Mouse (Mus musculus) G1E (cell line): ENCODE data around the gene Evc. TPM values are rescaled to one million over a fixed set of nuclear protein-coding genes. Genes with fewer than 3 reads are reported as not detected.

Experiments used
- ATAC-seq: 2 replicates; pipeline ENCODE4 v1.8.0; 2016; ENCODE audit warnings: mild to moderate bottlenecking; ENCODE audit not compliant: insufficient number of reproducible peaks, poor library complexity, low FRiP score, severe bottlenecking; ENCODE audit errors: extremely low read depth
- DNase-seq: peaks from one replicate; pipeline ENCODE4 v3.0.0; 2012; ENCODE audit warnings: low spot score
- H3K27me3 ChIP-seq: 2 replicates; pipeline ENCODE4 v1.6.1; 2012; ENCODE audit warnings: mild to moderate bottlenecking, low read length, inconsistent platforms; ENCODE audit not compliant: insufficient read depth
- H3K36me3 ChIP-seq: replicated peaks from 2 replicates; pipeline ENCODE3; 2012; ENCODE audit warnings: mild to moderate bottlenecking, inconsistent platforms
- H3K4me1 ChIP-seq: 2 replicates; pipeline ENCODE4 v1.6.1; 2012; ENCODE audit warnings: low read depth, low read length, inconsistent platforms, mixed read lengths; ENCODE audit not compliant: insufficient read depth
- H3K4me3 ChIP-seq: 2 replicates; pipeline ENCODE4 v1.5.1; 2012; ENCODE audit warnings: low read depth, mild to moderate bottlenecking, inconsistent platforms, low read length, moderate library complexity, mixed read lengths
- H3K9me3 ChIP-seq: replicated peaks from 2 replicates; pipeline ENCODE4 v1.6.1; 2012; ENCODE audit warnings: inconsistent platforms
- CTCF ChIP-seq: IDR thresholded peaks from 2 replicates; pipeline ENCODE4 v1.5.1; 2012; ENCODE audit warnings: low read depth, low read length, inconsistent platforms, mixed read lengths
- GATA1 ChIP-seq: IDR thresholded peaks from 2 replicates; pipeline ENCODE4 v1.6.1; 2012; ENCODE audit warnings: borderline replicate concordance, low read length, inconsistent platforms, mixed read lengths
- GATA2 ChIP-seq: IDR thresholded peaks from 2 replicates; pipeline ENCODE4 v1.6.1; 2012; ENCODE audit warnings: low read depth, low read length, inconsistent platforms, borderline replicate concordance
- POLR2AphosphoS5 ChIP-seq: IDR thresholded peaks from 2 replicates; pipeline ENCODE4 v1.6.1; 2012; ENCODE audit warnings: low read depth, low read length, inconsistent platforms; ENCODE audit not compliant: insufficient replicate concordance
- TAL1 ChIP-seq: conservative IDR thresholded peaks from 2 replicates; pipeline ENCODE4 v1.6.1; 2012; ENCODE audit warnings: low read depth, low read length, inconsistent platforms, mixed read lengths
- polyA plus RNA-seq: library from polyadenylated mRNA; stranded (reverse); fragments of >175 nt; gene quantifications from 2 replicates; pipeline ENCODE4 v1.2.3, GENCODE M21; 2012
- total RNA-seq, 2 experiments: library from RNA; stranded (forward) in 1 of 2; stranded (reverse) in 1 of 2; fragments of 200-1000 nt in 1 of 2; fragments of >200 nt in 1 of 2; fragmentation: Nextera tagmentation in 1 of 2; gene quantifications; 2 replicates each; pipeline ENCODE4 v1.2.3; 2014 to 2017

Evc gene
- total and polyA plus RNA-seq, 3 experiments = not detected

GRCm38 (mm10) chr5:37318715-37319114 lies 18.0 kb downstream of the Evc start:
- Histone ChIP-seq H3K4me3 (no peak overlapping the region), H3K27me3 (no peaks in the 10 kb centered on the region), H3K9me3 (peaks cover 31% of the 10 kb centered on the region), H3K4me1 (no peaks in the 10 kb centered on the region), H3K36me3 (no peaks in the 10 kb centered on the region)
- DNase-seq (no peak), ATAC-seq (no peak)
- TF ChIP-seq TAL1 (no peak), CTCF (no peak), POLR2AphosphoS5 (no peak), GATA2 (no peak), GATA1 (no peak)

- H3K4me1 ChIP-seq = no peaks in the 10 kb centered on the region
- H3K4me3 ChIP-seq = no peak overlapping the region
- ATAC-seq (no peak), DNase-seq (no peak)
- TF ChIP-seq GATA2 (no peak), TAL1 (no peak), CTCF (no peak), POLR2AphosphoS5 (no peak), GATA1 (no peak)
- H3K27me3 ChIP-seq = no peaks in the 10 kb centered on the region
- H3K36me3 ChIP-seq = no peaks in the 10 kb centered on the region
- peaks cover 49% of the 10 kb centered on the region for H3K9me3 ChIP-seq
Observed at GRCm38 (mm10) chr5:37312980-37313722, 23.5 kb downstream of the Evc start.

- Histone ChIP-seq H3K4me3 (no peak overlapping the region), H3K36me3 (no peaks in the 10 kb centered on the region), H3K4me1 (no peaks in the 10 kb centered on the region), H3K27me3 (no peaks in the 10 kb centered on the region), H3K9me3 (peaks cover 65% of the 10 kb centered on the region)
- ATAC-seq (no peak), DNase-seq (no peak)
- TF ChIP-seq POLR2AphosphoS5 = no peak
- TF ChIP-seq GATA1 = no peak
- no peak for TF ChIP-seq GATA2
- TF ChIP-seq TAL1 = no peak
- TF ChIP-seq CTCF = no peak
Observed at GRCm38 (mm10) chr5:37310026-37310425, 26.7 kb downstream of the Evc start.

GRCm38 (mm10) chr5:37298370-37298769 lies 38.3 kb downstream of the Evc start:
- no peak overlapping the region for H3K4me3 ChIP-seq
- TF ChIP-seq CTCF = peak; percentile 40; the same call in 1 of the 2 replicates
- no peak for TF ChIP-seq GATA2
- no peak for TF ChIP-seq POLR2AphosphoS5
- H3K27me3 ChIP-seq = no peaks in the 10 kb centered on the region
- H3K4me1 ChIP-seq = no peaks in the 10 kb centered on the region
- peaks cover 35% of the 10 kb centered on the region for H3K9me3 ChIP-seq
- H3K36me3 ChIP-seq = no peaks in the 10 kb centered on the region
- ATAC-seq (no peak), DNase-seq (no peak)

GRCm38 (mm10) chr5:37296717-37297116 lies 40.0 kb downstream of the Evc start:
- Histone ChIP-seq H3K4me3 (no peak overlapping the region), H3K4me1 (no peaks in the 10 kb centered on the region), H3K27me3 (no peaks in the 10 kb centered on the region), H3K36me3 (no peaks in the 10 kb centered on the region), H3K9me3 (peaks cover 31% of the 10 kb centered on the region)
- DNase-seq (no peak), ATAC-seq (no peak)
- TF ChIP-seq POLR2AphosphoS5 = no peak
- no peak for TF ChIP-seq TAL1
- TF ChIP-seq GATA1 = no peak
- TF ChIP-seq CTCF = no peak
- no peak for TF ChIP-seq GATA2

- DNase-seq (no peak), ATAC-seq (no peak)
- no peaks in the 10 kb centered on the region for H3K36me3 ChIP-seq
- H3K27me3 ChIP-seq = no peaks in the 10 kb centered on the region
- H3K4me1 ChIP-seq = no peaks in the 10 kb centered on the region
- H3K9me3 ChIP-seq = peaks cover 44% of the 10 kb centered on the region
- TF ChIP-seq GATA2 (no peak), CTCF (peak; percentile 23; the same call in 1 of the 2 replicates)
- no peak overlapping the region for H3K4me3 ChIP-seq
Observed at GRCm38 (mm10) chr5:37290983-37291382, 45.7 kb downstream of the Evc start.
